Mouse (Mus musculus) heart, postnatal 10 days (tissue): Measurements from ENCODE around the gene Tsc2. TPM values are rescaled to one million over a fixed set of nuclear protein-coding genes. Genes with fewer than 3 reads are reported as not detected.
"Not testable (repeated sequence)": the region's sequence is repeated elsewhere in the genome, so short reads cannot be mapped to it uniquely, and the experiment has no call there.

ENCODE experiments used
- DNase-seq, 2 experiments: peaks; one replicate each; pipeline ENCODE4 v3.0.0; 2021
- intact Hi-C: fragments of 180-260 bp; cut with DNase I; formaldehyde crosslinking; loops from one replicate; pipeline ENCODE4 v1.15.1; 2025
- total RNA-seq, 2 experiments: library from RNA; stranded (reverse); gene quantifications; 2 replicates each; pipeline ENCODE4 v1.2.3; 2021

The Tsc2 gene
- 10 to 100 TPM; 86.0 to 95.6 TPM for total RNA-seq

DNA sequence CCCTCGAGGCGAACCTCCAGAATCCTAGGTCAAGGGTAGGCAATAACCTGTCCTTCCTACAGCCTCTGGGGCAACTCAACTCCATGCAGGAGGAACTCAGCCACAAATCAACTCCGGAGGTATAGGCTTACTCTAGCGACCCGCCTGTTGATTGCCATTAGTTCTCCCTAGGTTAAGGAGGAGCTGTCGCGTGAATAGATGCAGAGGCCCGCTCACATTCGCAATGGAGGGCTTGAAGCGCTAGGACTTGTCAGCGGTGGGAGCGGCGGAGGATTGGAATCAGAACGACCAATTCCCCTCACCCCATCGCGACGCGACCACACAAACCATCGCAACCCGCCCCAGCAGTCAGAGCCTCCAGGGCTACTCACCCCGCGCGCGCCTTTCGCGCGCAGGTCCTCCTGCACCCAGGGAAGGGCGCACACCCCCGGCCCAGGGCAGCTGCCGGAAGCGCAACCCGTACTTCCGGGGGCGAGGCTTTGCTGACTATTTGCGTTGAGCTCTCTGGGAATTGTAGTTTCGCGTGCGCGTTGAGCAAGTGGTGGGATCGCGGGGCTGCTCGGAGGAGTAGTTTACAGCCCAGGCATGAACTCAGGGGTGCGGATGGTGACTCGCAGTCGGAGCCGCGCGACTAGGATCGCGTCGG is at the start of gene Tsc2, which contains the start of gene Nthl1:
Tsc2 (minus strand) TSS at position 464 of the 646 bp plus-strand sequence.
Nthl1 (plus strand) TSS at position 514 of the 646 bp plus-strand sequence.
- intact Hi-C loops = loop anchor here (2.0 kb wide), 1 partner anchor 19 kb away; the partner anchor contains the start of gene Slc9a3r2
- DNase-seq = peak; percentile 86 to 93

DNA sequence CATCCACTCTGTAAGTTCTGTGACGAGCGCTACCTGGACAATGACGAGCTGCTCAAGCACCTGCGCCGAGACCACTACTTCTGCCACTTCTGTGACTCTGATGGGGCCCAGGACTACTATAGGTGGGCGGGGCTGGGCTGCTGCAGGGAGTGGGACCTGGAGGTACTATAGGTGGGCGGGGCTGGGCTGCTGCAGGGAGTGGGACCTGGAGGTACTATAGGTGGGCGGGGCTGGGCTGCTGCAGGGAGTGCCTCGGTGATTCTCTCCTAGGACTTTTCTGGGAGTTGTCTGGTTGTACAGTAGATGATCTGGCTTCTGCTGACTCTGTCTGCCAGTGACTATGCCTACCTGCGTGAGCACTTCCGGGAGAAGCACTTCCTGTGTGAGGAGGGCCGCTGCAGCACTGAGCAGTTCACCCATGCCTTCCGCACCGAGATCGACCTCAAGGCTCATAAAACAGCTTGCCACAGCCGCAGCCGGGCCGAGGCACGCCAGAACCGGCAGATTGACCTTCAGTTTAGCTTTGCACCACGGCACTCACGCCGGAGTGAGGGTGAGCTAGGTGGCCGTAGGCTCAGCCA is 45.2 kb upstream of the Tsc2 start:
- DNase-seq = no peak

DNA sequence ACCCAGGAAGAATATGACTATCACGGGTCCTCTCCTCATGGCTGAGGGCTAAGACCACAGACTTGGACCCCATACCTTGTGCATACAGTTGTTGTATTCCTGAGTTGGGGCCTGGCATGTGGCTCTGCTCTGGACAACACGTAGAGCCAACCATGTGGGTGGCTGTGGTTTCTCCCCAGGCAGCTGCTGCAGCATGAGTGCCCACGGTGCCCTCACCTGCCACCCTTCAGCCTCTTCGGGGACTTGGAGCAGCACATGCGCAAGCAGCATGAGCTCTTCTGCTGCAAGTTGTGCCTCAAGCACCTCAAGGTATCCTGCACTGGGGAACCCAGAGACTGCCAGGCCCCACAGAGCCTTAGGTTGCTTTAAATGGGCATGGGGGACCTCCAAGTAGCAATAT is 44.4 kb upstream of the Tsc2 start:
- no peak for DNase-seq
- intact Hi-C loops = no loop called here

More for the DNA sequence above, 45.2 kb upstream of the Tsc2 start:
- intact Hi-C loops = no loop called here

DNA sequence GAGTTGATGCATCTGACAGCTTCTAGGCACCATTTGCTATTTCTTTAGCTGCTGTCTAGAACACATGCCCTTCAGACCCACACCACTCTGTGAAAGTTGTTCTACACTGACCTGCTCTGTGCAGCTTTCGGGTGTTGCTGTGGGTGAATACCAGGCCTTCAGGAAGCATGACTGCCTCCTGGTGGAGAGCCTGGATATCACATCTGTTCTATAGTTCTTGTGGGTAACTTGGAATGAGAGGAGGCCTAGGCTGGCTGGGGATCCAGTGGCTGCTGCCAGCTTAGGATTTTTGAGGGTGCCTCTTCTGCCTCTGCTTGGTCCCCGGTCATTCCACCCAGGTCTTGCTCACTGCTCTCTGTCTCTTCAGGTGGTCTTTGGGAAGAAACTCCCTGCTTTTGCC is 43.8 kb upstream of the Tsc2 start:
- peak; percentile 75 to 88 for DNase-seq
- intact Hi-C loops = no loop called here

GRCm38 (mm10) chr17:24674277-24674676 is 41.8 kb upstream of the Tsc2 start:
- intact Hi-C loops = no loop called here
- DNase-seq = no peak

DNA sequence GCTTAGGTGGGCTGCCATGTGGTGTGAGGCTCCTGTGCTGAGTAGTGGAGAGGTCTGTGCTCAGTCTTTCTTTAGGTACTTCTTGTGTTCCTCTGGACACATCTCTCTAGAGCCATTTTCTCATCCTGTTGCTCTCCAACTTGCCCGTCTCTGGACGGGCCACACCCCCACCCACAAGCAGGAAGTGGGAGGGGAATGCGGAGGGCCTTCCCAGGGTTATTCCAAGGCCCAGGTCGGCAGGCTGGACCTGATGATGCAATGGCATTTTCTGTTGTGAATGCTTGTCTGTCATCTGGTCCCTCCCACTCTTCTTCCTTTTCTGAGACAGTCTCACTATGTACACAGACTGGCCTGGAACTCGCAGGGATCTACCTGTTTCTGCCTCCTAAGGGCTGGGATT is 39.7 kb upstream of the Tsc2 start:
- intact Hi-C loops = no loop called here
- DNase-seq = peak; percentile 54 to 59

- DNase-seq = no peak
- intact Hi-C loops = no loop called here
Measured at GRCm38 (mm10) chr17:24671346-24671745, 38.9 kb upstream of the Tsc2 start.

- DNase-seq = no peak
- intact Hi-C loops = no loop called here
Measured at GRCm38 (mm10) chr17:24670246-24670844, 37.9 kb upstream of the Tsc2 start.

DNA sequence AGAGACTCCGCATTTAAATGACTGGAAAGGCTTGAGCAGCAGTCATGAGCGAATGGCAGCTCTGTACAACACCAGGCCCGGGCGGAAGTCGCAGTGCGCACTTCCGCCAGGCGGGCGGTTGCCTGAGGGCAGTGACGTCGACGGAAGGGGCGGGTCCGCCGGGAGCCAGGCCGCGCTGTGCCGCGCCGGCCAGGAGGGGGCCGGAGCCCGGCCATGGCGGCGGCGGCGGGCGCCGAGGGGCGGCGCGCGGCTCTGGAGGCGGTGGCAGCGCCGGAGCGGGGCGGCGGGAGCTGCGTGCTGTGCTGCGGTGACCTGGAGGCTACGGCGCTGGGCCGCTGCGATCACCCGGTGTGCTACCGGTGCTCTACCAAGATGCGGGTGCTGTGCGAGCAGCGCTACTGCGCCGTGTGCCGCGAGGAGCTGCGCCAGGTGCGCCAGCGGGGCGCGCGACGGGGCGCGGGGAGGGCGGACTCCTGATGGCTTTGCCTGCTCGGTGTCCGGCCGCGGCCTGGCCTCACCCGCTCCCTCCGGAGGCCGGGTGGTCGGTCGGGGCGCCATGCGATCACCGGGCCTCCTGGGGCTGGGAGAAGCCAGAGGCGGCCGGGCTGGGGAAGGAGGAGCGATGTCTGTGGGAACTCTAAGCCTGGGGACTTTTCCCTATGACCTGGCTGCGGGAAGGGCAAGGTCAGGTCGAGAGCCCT is 37.3 kb upstream of the Tsc2 start, which contains the start of gene Zfp598:
Zfp598 (plus strand) TSS at position 143 of the 701 bp plus-strand sequence.
- intact Hi-C loops = loop anchor here (2.0 to 5.0 kb wide), 2 partner anchors 15 to 192 kb away; partner anchors contain the start of gene Mlst8
- peak; percentile 97 for DNase-seq

DNA sequence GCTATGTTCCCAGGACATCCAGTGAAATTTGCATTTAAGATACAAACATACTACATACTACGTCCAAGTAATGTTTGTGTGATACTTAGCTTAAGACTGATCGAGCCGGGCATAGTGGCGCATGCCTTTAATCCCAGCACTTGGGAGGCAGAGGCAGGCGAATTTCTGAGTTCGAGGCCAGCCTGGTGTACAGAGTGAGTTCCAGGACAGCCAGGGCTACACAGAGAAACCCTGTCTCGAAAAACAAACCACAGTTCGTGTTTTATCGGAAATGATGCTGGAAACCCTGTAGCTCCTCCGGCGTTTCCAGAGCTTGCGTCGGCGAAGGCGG is 36.7 kb upstream of the Tsc2 start:
- intact Hi-C loops = loop anchor here (2.0 to 5.0 kb wide), 2 partner anchors 14 to 192 kb away; partner anchors contain the start of gene Mlst8
- DNase-seq = not testable (repeated sequence)

GRCm38 (mm10) chr17:24667416-24667815 is 35.0 kb upstream of the Tsc2 start:
- DNase-seq = peak; percentile 69 to 70
- intact Hi-C loops = loop anchor here (5.0 kb wide), 1 partner anchor 190 kb away; the partner anchor contains the start of gene Mlst8

GRCm38 (mm10) chr17:24667011-24667410 is 34.6 kb upstream of the Tsc2 start:
- intact Hi-C loops = loop anchor here (5.0 kb wide), 1 partner anchor 190 kb away; the partner anchor contains the start of gene Mlst8
- DNase-seq = not testable (repeated sequence)

DNA sequence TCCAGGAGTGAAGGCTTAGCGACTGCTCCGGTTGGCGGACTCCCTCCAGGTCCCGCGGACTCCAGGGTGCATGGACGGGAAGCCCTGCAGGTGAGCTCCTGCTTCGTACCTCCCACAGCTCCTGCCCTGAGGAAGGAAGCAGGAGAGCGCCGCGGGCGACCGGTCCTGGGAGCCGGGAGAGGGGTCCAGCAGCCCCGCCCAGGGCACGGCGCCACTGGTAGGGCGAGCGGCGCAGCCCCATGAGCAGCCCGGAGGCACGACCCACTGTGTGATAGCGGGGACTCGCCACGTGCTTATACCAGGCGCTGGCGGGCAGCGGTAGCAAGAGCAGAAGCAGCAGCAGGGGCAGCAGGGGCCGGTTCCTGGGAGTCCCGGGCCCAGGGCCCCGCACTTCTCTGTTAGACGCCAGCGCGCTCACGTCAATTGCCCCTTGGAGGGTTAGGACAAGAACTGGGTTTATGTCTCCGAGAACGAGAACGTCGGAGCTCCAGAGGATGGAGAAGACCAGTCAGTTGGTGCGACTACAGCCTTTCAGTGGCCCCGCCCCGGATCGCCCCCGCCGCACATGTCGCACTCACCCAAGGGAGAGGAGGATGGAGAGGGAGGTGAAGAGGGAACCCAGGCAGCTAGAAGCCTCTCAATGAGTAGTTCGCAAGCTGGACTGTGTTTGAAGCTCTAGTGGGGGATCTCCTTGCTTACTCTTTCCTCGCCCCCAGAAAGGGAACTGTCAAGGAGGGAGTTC is 25.8 kb upstream of the Tsc2 start, which contains the start of gene Npw:
Npw (minus strand) TSS at position 441 of the 742 bp plus-strand sequence.
- no peak for DNase-seq
- intact Hi-C loops = no loop called here

GRCm38 (mm10) chr17:24654969-24655368 is 22.5 kb upstream of the Tsc2 start:
- intact Hi-C loops = loop anchor here (2.0 to 5.0 kb wide), 4 partner anchors 14 to 114 kb away; partner anchors contain the start of gene Zfp598

DNA sequence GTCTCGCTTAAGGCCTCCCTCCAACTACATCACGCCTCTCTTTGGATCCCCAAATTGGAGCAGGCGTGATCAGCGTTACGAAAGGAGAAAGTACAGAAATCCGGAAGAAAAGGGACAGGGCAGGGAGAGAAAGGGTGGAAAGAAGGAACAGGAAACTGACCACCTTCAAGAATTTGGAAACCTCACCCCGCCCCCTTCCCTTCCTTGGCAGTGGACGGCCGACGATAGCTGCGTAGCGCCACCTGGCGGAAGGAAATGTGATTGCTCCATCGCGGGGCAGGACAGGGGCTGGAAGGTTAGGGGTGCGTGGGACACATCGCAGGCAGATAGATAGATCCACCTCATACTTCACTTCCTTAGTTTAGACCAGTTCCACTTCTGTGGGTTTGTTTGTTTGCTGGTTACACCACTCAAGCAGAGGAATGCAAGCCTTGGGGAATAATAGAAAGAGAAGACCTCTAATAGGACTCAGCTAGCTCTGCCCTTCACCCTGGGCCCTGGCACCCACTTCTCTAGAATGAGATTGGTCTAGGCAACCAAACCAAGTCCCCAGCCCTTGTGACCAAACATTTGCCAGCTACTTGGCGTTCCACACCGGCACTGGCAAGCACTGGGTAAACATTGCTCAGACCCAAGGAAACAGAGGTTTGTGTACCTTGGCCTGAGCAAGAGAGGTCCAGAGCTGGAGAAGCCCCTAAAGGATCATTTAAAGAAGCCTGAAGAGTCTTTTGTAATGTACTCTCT is 21.7 kb upstream of the Tsc2 start:
- intact Hi-C loops = loop anchor here (2.0 to 5.0 kb wide), 4 partner anchors 15 to 113 kb away; partner anchors contain the start of gene Zfp598
- DNase-seq = peak; percentile 79 to 88

More at GRCm38 (mm10) chr17:24654969-24655368, 22.5 kb upstream of the Tsc2 start:
- DNase-seq = no peak

DNA sequence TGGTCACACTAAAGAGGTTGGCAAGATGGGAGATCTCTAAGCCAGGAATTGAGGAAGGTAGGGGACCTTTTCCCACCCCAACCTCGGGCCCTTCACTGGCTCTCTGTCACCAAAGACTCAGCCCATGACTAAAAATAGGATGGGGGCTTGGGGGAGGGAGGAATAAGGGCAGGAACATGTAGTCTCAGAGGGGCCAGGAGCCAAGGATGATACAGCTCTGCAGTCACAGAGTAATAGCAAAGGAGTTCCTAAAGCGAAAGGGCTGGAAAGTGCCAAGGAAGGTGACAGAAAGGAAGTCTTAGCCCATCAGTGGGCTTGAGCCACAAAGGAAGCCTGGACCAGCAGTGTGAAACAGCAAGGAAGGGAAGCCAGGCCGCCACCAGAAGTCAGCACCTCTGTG is 19.4 kb upstream of the Tsc2 start:
- DNase-seq = no peak
- intact Hi-C loops = loop anchor here (2.0 to 5.0 kb wide), 3 partner anchors 19 to 55 kb away; partner anchors contain the start of genes Nthl1 and Tsc2

GRCm38 (mm10) chr17:24650766-24651165 is 18.3 kb upstream of the Tsc2 start:
- no peak for DNase-seq
- intact Hi-C loops = loop anchor here (2.0 to 5.0 kb wide), 3 partner anchors 18 to 53 kb away; partner anchors contain the start of genes Nthl1 and Tsc2

DNA sequence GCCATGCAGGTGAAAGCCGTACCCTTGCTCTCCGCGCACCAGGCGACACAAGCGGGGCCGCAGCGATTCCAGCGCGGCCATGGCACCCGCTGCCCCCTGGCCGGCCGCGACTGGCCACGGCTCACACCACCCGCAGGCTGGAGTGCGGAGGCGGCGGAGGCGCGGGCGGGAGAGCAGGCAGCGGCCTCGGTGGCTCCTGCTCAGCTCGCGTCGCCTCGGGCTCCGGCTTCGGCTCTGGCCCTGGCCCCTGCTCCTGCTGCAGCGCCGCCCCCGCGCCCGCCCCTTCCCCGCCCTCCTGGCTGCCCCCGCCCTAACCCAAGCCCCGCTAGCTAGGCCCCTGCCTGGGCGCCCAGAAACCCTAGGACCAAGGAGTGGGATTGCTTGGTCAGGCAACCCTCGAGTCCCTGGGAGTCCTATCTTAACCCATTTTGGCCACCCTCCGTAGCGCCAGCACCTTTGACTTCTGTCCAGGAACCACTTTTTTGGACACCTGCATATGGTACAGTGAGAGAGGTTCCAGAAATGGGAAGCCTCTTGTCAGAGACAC is 17.7 kb upstream of the Tsc2 start, which contains the start of gene Slc9a3r2:
Slc9a3r2 (minus strand) TSS at position 258 of the 547 bp plus-strand sequence.
- intact Hi-C loops = loop anchor here (2.0 to 5.0 kb wide), 3 partner anchors 17 to 53 kb away; partner anchors contain the start of genes Nthl1 and Tsc2
- DNase-seq = peak; percentile 62 to 71
